Mouse (Mus musculus) hindbrain, embryonic 12.5 days (tissue): ENCODE measurements around the gene Lactb. TPM values are rescaled to one million over a fixed set of nuclear protein-coding genes. Genes with fewer than 3 reads are reported as not detected.

Experiments
- ATAC-seq: fragments of 200-750 bp; cut with Nextera tagmentation; 2 replicates; pipeline ENCODE4 v1.8.0; 2017; ENCODE audit warnings: moderate TSS enrichment; ENCODE audit not compliant: low FRiP score
- H3K27ac ChIP-seq: fragments of 300-500 bp; sonication (generic); 2 replicates; pipeline ENCODE4 v1.5.1; 2016; ENCODE audit warnings: mild to moderate bottlenecking
- H3K27me3 ChIP-seq: fragments of 300-500 bp; sonication (generic); 2 replicates; pipeline ENCODE4 v1.6.1; 2016; ENCODE audit warnings: mild to moderate bottlenecking
- H3K36me3 ChIP-seq: fragments of 300-500 bp; sonication (generic); 2 replicates; pipeline ENCODE4 v1.6.1; 2016; ENCODE audit warnings: mild to moderate bottlenecking
- H3K4me1 ChIP-seq: fragments of 300-500 bp; sonication (generic); 2 replicates; pipeline ENCODE4 v1.6.1; 2016
- H3K4me2 ChIP-seq: fragments of 300-500 bp; sonication (generic); replicated peaks from 2 replicates; pipeline ENCODE4 v1.6.1; 2016; ENCODE audit warnings: mild to moderate bottlenecking
- H3K4me3 ChIP-seq: fragments of 300-500 bp; sonication (generic); 2 replicates; pipeline ENCODE4 v1.5.1; 2016; ENCODE audit warnings: mild to moderate bottlenecking
- H3K9ac ChIP-seq: fragments of 300-500 bp; sonication (generic); 2 replicates; pipeline ENCODE4 v1.6.1; 2016; ENCODE audit warnings: mild to moderate bottlenecking, moderate library complexity
- H3K9me3 ChIP-seq: fragments of 300-500 bp; sonication (generic); replicated peaks from 2 replicates; pipeline ENCODE4 v1.6.1; 2016; ENCODE audit warnings: mild to moderate bottlenecking
- WGBS: fragments of 180-500 bp; shearing (Covaris S2); methylation state at CpG from one replicate; pipeline ENCODE4 v1.1.7; 2016; 5-methylcytosine and 5-hydroxymethylcytosine counted together
- polyA plus RNA-seq: library from polyadenylated mRNA; unstranded; fragments of >200 nt; fragmentation: Nextera tagmentation; extraction: Ambion mirVana; gene quantifications from 2 replicates; pipeline ENCODE4 v1.2.1, GENCODE M21; 2016

Gene Lactb
- polyA plus RNA-seq, 1 experiment from 2014 or later, result 10.3 TPM

GRCm38 (mm10) chr9:66999698-67000097, 24.4 kb upstream of the Lactb start:
- Histone ChIP-seq H3K4me2 (no peak overlapping the region), H3K27ac (no peak overlapping the region), H3K27me3 (no peaks in the 10 kb centered on the region), H3K4me1 (0 out of 2 replicates have a peak, but pooled peaks cover 2% of the 10 kb centered on the region), H3K9me3 (no peaks in the 10 kb centered on the region), H3K4me3 (no peak overlapping the region), H3K9ac (no peak overlapping the region), H3K36me3 (no peaks in the 10 kb centered on the region)
- no peak for ATAC-seq
- 88% methylated on average over 8 of the region's 8 CpGs for WGBS

DNA sequence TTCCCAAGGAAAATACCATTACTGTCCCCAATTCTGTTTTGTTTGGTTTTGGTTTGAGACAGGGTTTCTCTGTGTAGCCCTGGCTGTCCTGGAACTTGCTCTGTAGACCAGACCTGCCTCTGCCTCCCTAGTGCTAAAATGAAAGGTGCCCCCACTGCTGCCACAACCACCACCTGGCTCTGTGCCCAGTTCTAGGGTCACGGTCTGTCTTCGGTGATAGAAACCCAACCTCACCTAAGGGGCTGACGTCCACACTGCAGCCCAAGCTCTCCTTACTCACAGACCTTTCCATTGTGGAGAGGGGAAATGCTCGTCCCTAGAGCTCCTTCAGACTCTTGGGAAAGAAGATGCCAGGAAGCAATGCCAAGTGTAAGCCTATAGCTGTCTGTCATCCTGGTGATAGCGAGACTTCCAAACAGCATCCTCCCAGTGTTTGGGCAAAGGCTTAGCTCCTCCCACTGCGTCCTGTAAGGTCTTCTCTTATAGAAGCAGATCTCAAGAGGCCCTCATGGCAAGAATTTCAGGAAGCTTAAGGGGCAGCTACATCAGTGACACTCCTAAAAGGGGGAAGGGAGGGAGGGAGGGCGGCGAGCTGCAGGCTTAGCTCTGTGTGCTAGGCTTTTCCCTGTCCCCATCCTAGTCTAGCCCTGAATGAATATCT, 16.6 kb upstream of the Lactb start:
- Histone ChIP-seq H3K27ac (no peak overlapping the region), H3K36me3 (no peaks in the 10 kb centered on the region), H3K4me3 (no peak overlapping the region), H3K9me3 (no peaks in the 10 kb centered on the region), H3K4me2 (no peak overlapping the region), H3K27me3 (no peaks in the 10 kb centered on the region), H3K9ac (no peak overlapping the region), H3K4me1 (peaks cover 6% of the 10 kb centered on the region)
- WGBS, result 74% methylated on average over 8 of the region's 8 CpGs
- ATAC-seq, result no peak

- Histone ChIP-seq H3K4me2 (no peak overlapping the region), H3K9ac (no peak overlapping the region), H3K36me3 (no peaks in the 10 kb centered on the region), H3K27me3 (no peaks in the 10 kb centered on the region), H3K9me3 (no peaks in the 10 kb centered on the region), H3K27ac (no peak overlapping the region), H3K4me3 (no peak overlapping the region), H3K4me1 (peaks cover 6% of the 10 kb centered on the region)
- WGBS, result 65% methylated on average over 9 of the region's 9 CpGs
- no peak for ATAC-seq
Measured at GRCm38 (mm10) chr9:66991021-66991749, 15.9 kb upstream of the Lactb start.

DNA sequence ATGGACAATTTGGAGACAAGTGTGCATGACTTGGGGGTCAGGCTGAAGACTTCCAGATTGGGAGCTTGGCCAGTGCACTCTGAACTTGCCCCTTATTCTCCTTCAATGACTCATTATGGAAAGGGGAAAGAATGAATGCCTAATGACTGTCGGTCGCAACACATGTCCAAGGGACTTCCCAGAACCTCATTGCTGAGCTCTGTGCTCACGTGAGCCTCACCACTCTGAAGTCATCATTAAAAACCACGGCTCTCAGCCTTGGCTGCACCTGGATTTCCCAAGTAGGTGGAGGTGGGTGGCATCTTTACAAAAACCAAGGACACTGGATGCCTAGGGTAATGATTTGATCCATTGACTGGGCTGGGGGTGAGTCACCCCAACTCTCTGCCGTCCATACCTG, 14.8 kb upstream of the Lactb start:
- peaks cover 6% of the 10 kb centered on the region for H3K4me1 ChIP-seq
- no peak overlapping the region for H3K27ac ChIP-seq
- H3K9me3 ChIP-seq, result no peaks in the 10 kb centered on the region
- H3K36me3 ChIP-seq, result no peaks in the 10 kb centered on the region
- no peak for ATAC-seq
- H3K4me2 ChIP-seq, result no peak overlapping the region
- no peak overlapping the region for H3K4me3 ChIP-seq
- 92% methylated on average over 5 of the region's 5 CpGs for WGBS
- no peak overlapping the region for H3K9ac ChIP-seq
- no peaks in the 10 kb centered on the region for H3K27me3 ChIP-seq

DNA sequence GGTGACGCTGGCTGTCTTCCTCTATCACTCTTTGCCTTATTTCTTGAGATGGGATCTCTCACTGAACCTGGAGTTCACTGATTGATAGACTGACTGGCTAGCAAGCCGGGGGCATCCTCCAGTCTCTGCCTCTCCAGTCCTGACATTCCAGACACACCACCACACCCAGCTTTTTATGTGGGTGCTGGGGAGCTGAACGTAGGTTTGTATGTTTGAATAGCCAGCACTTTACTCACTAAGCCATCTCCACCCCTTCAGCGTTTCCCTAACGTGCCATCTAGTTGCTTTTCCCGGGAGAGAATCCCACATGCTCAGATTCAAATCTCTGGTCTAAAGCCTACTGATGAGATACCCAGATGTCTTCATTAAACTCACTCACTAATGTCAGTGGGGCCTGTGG, 14.3 kb upstream of the Lactb start:
- WGBS, result 74% methylated on average over 6 of the region's 6 CpGs
- H3K9me3 ChIP-seq, result no peaks in the 10 kb centered on the region
- no peak overlapping the region for H3K9ac ChIP-seq
- no peak for ATAC-seq
- no peaks in the 10 kb centered on the region for H3K36me3 ChIP-seq
- H3K27me3 ChIP-seq, result no peaks in the 10 kb centered on the region
- H3K4me2 ChIP-seq, result no peak overlapping the region
- H3K27ac ChIP-seq, result no peak overlapping the region
- no peak overlapping the region for H3K4me3 ChIP-seq
- peaks cover 6% of the 10 kb centered on the region for H3K4me1 ChIP-seq

DNA sequence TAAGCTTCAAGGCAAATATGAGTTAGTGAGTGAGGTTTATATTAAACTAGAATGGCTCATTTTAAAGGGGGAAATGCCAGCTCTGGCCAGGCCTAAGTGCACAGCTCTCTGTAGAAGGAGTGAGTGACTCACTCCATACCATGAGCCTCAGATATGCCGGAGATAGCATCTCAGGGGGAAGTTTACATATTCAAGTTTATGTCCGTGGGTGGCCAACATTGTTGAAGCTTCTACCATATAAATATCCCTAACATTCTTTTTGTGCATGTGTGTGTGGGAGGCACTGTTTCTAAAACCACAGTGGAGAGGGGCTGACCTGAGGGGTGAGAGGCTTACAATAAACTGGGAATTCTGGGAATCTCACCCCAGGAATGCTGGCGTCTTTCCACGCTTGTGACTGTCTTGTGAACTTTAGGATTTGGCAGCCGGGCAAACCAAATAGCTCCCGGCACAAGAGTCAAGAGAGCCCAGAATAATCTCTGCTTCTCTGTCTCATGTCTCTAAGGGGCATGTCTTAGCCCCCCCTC, 13.7 kb upstream of the Lactb start:
- Histone ChIP-seq H3K27me3 (no peaks in the 10 kb centered on the region), H3K4me3 (no peak overlapping the region), H3K4me2 (no peak overlapping the region), H3K27ac (no peak overlapping the region), H3K36me3 (no peaks in the 10 kb centered on the region), H3K9ac (no peak overlapping the region), H3K4me1 (peaks cover 6% of the 10 kb centered on the region), H3K9me3 (no peaks in the 10 kb centered on the region)
- no peak for ATAC-seq
- 45% methylated on average over 6 of the region's 6 CpGs for WGBS

DNA sequence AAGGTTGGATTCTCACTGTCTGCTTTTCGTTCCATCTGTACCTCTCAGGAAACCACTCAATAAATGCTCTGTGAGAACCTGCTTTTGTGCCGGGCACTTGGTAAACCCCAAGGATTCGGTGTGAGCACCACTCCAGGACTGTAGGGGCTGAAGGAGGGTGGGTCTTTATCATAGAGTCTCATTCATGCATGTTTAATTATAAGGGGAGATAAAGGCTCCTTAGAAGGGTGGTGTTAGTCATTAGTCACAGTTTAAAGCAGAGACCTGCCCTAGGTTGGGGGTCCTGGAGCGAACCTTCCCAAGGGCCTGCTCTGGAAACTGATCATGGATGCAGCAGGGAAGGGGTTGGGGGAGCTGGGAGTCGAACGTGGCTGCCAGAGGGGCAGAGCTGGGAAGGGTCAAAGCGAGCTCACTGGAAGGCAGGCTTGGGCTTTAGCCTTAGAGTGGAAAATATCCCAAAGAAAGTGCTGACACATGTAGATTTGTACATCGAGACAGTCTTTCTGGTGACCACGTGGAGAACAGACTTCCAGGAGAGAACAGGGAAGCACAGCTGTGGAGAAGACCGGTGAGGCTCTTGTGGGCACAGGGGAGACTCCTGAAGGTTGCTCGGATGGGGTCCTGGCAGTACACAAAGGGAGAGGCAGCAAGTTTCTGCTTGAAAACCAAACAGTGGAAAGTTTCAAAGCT, 13.1 kb upstream of the Lactb start:
- no peak for ATAC-seq
- Histone ChIP-seq H3K27me3 (no peaks in the 10 kb centered on the region), H3K9ac (no peak overlapping the region), H3K4me3 (no peak overlapping the region), H3K27ac (no peak overlapping the region), H3K9me3 (no peaks in the 10 kb centered on the region), H3K4me2 (no peak overlapping the region), H3K36me3 (no peaks in the 10 kb centered on the region), H3K4me1 (peaks cover 6% of the 10 kb centered on the region)
- WGBS, result 59% methylated on average over 11 of the region's 11 CpGs

DNA sequence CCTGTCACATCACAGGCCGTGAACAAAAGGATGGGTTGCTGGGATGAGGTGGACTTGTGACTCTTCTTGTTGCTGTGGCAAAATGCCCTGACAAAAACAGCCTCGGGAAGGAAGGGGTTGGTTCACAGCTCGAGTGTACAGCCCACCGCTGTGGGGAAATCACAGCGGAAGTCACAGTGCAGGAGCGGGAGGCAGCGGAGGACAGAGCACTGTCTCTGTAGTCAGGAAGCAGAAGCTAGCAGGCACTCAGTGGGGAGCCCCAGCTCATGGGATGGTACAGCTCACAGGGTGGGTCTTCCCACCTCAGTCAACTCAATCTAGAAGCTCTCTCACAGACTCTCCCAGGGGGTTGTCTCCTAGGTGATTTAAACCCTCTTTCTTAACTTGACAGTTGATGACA, 10.1 kb upstream of the Lactb start:
- 80% methylated on average over 7 of the region's 7 CpGs for WGBS
- no peak overlapping the region for H3K4me3 ChIP-seq
- no peaks in the 10 kb centered on the region for H3K27me3 ChIP-seq
- H3K36me3 ChIP-seq, result no peaks in the 10 kb centered on the region
- H3K27ac ChIP-seq, result no peak overlapping the region
- H3K9ac ChIP-seq, result no peak overlapping the region
- peaks cover 6% of the 10 kb centered on the region for H3K4me1 ChIP-seq
- no peaks in the 10 kb centered on the region for H3K9me3 ChIP-seq
- ATAC-seq, result no peak
- H3K4me2 ChIP-seq, result no peak overlapping the region

GRCm38 (mm10) chr9:66982085-66982484, 6.8 kb upstream of the Lactb start:
- WGBS, result 80% methylated on average over 7 of the region's 7 CpGs

DNA sequence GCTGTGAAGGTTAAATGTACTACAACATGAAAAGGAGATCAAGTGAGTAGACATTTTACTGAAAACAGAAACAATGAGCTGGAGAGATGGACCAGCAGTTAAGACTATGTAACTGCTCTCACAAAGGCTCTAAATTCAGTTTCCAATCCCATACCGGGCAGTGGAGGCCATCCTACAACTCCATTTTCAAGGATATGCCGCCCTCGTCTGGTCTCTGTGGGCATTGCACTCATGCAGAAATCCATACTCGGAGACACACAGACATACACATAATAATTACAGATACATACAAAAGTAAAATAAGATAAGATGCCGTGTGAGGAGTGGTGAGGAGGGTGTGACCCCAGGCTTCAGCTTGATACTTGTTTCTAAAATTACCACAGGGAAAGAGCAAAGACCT, 5.2 kb upstream of the Lactb start:
- Histone ChIP-seq H3K27ac (no peak overlapping the region), H3K4me3 (no peak overlapping the region), H3K27me3 (no peaks in the 10 kb centered on the region), H3K4me2 (no peak overlapping the region), H3K9me3 (no peaks in the 10 kb centered on the region), H3K36me3 (no peaks in the 10 kb centered on the region), H3K4me1 (0 out of 2 replicates have a peak, but pooled peaks cover 4% of the 10 kb centered on the region), H3K9ac (no peak overlapping the region)
- ATAC-seq, result no peak
- WGBS, result 13% methylated on average over 5 of the region's 5 CpGs

More at GRCm38 (mm10) chr9:66982085-66982484, 6.8 kb upstream of the Lactb start:
- H3K4me3 ChIP-seq, result no peak overlapping the region
- H3K4me1 ChIP-seq, result no peaks in the 10 kb centered on the region
- H3K9me3 ChIP-seq, result no peaks in the 10 kb centered on the region
- H3K36me3 ChIP-seq, result no peaks in the 10 kb centered on the region
- no peaks in the 10 kb centered on the region for H3K27me3 ChIP-seq
- no peak overlapping the region for H3K9ac ChIP-seq
- H3K4me2 ChIP-seq, result no peak overlapping the region
- no peak for ATAC-seq
- no peak overlapping the region for H3K27ac ChIP-seq

DNA sequence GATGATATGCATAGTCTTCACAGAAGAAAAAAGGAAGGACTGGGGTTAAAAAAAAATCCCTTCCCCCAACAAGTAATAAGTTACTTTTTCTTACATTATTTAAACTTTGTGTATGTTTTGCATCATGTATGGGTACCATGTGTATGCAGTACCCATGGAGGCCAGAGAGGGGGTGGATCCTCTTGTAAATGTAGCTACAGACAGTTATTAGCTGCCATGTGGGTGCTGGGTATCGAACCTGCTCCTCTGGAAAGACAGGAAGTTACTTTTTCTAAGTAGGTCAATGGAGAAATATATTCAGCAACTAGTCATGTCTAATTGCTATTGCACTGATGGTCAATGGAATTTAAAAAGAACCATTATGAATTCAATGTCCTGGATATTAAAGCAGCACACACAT, 3.2 kb upstream of the Lactb start:
- Histone ChIP-seq H3K4me2 (no peak overlapping the region), H3K9ac (no peak overlapping the region), H3K36me3 (no peaks in the 10 kb centered on the region), H3K4me1 (peaks cover 8% of the 10 kb centered on the region; the same call in 1 of the 2 replicates), H3K4me3 (no peak overlapping the region), H3K9me3 (no peaks in the 10 kb centered on the region), H3K27ac (no peak overlapping the region), H3K27me3 (no peaks in the 10 kb centered on the region)
- 91% methylated on average over 1 of the region's 1 CpGs for WGBS
- no peak for ATAC-seq

DNA sequence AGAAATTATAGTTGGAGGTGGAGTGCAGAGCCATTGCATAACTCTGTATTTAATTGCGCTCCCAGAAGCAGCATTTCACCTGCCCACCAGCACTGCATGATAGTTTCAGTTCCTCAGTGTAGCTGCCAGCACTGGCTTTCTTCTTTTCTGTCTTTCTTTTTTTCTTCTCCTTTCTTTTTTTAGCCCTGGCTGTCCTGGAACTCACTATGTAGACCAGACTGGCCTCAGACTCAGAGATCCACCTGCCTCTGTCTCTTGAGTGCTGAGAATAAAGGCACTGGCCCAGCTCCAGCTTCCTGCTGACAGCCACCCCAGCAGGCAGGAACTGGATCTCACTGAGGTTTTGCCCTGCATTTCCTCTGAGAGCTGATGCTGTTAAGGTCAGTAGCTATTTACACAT, 2.7 kb upstream of the Lactb start:
- Histone ChIP-seq H3K27ac (no peak overlapping the region), H3K36me3 (no peaks in the 10 kb centered on the region)

More for the DNA sequence above, 2.7 kb upstream of the Lactb start:
- Histone ChIP-seq H3K4me2 (no peak overlapping the region), H3K9me3 (no peaks in the 10 kb centered on the region), H3K27me3 (no peaks in the 10 kb centered on the region), H3K9ac (no peak overlapping the region), H3K4me1 (peaks cover 8% of the 10 kb centered on the region; the same call in 1 of the 2 replicates), H3K4me3 (no peak overlapping the region)
- ATAC-seq, result no peak
- 92% methylated on average over 1 of the region's 1 CpGs for WGBS
